Mouse (Mus musculus) spleen, adult 12 weeks (tissue): Measurements from ENCODE around the gene Stac3.
A peak's percentile ranks its signal among the peaks of the same experiment; 100 is the strongest.

ENCODE experiments used
- DNase-seq: peaks from one replicate; pipeline ENCODE4 v3.0.0; 2022; ENCODE audit warnings: low spot score

Gene Stac3

GRCm38 (mm10) chr10:127509051-127509836, 7.8 kb downstream of the Stac3 start:
- DNase-seq: peak; percentile 73

DNA sequence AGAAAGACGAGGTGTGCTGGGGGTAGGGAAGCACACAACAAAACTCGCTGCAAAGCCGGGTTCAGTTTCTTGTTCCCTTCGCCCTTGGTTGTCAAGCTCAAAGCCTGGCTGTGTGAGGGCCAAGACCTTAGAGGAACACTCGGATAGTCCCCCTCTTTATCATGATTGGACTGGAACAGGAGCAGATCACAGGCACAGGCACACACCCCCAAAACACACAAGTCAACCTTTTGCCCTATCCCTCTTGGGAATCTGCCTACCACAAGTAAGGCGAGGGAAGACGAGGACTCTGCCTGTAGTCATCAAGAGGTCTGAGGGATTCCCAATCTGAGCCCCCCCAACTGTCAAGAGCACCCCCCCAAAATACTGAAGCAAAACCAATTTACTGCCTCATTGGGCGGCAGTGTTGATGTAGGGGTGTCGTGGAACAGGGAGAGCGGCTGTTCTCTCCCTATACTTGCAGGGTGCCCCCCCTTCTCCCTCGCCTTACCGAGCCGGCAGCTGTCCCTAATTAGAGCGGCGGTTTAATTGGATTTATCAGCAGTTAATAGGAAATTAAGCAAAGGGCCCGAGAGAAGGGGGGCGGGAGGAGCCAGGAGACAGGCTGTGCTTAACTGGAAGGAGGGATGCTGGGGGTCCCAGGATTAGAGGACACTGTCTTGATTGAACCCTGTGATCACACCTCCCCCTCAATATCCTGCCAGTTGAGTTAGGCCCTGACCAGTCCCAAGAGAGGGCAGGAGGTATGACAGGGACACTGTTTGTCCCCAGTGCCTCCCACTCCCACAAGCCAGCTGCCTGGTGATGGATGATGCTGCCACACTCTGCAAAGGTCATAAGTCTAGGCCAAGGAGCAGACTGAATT, 8.6 kb downstream of the Stac3 start:
- DNase-seq: no peak

DNA sequence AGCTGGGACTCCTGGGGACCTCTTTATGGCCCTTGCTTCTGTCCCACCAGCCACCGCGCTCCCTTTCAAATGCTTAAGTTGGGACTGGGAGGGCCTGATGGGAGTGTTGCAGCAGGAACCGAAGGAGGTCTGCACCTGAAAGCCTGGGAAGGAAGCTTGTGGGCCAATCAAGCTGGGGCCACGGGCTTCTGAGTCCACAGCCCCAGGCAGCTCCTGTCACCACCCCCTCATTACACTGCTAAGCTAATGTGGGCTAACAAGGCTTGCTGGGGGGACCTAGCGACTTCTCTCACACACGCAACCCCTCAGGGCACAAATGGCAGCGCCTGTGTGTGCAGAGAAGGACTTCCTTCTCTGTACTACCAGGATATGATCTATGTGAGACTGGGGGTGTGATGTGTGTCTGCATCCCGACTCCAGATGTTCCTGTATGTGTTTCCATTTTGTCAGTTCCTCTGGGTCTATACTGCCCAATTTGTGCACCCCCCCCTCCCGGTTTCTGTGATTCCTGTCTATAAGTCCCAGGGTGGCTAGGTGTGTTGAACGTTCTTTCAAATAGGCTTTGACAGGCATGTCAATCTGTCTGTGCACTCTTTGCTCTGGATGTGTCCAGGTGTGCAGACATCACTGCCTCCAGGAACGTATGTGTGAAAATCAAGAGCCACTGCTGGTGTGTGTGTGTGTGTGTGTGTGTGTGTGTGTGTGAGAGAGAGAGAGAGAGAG, 9.6 kb downstream of the Stac3 start:
- DNase-seq: no peak

GRCm38 (mm10) chr10:127511634-127512306, 10.3 kb downstream of the Stac3 start:
- no peak for DNase-seq

DNA sequence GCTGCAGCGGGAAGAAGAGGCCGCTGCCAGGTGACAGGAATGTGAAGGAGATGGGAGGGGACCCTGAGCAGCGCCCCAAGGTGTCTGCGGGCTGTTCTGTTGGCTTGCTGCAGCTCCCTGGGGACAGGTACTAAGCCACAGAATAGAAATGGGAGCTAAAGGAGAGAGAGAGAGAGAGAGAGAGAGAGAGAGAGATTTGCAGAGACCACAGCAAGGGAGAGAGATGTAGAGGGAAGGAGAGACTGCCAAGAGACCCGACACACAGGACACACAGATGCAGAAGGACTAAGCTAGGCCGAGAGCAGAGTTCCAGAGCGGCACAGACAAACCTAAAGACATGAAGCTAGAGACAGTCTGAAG, 10.8 kb downstream of the Stac3 start:
- DNase-seq: no peak

- peak; percentile 90 for DNase-seq
These were observed 11.3 kb downstream of the Stac3 start for GRCm38 (mm10) chr10:127512813-127513212.

- DNase-seq: no peak
These were observed 12.1 kb downstream of the Stac3 start for GRCm38 (mm10) chr10:127513501-127514091.

DNA sequence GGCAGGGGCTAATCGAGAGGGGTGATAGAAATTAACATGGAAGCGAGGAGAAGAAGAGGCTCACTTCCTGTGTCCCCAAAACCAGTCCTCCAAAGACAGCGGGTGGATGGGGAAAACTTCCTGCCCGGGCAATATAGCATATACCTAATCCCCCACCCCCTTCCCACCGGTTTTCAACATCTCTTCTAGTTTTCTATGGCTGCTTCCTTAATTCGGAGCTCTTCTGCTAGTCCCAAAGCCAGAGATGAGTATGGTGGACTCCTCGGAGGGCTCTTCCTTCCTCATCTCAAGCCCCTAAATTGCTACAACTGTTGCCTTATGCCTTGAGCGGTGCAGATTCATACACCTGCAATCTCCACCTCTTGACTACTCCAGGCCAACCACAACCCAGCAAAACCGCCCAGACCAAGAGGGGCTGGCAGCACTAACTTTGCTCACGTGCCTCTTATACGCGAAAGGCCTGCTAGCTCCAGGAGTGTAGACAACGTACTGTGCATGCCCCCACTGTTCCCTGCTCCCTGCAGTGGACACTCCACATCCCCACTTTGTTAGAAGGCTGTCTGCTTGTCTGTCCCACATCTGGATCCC, 12.7 kb downstream of the Stac3 start:
- DNase-seq: no peak

- DNase-seq: no peak
These were observed 13.3 kb downstream of the Stac3 start, which contains the start of gene Ndufa4l2 for GRCm38 (mm10) chr10:127514764-127515163. Ndufa4l2 (plus strand) TSS chr10:127514967.

DNA sequence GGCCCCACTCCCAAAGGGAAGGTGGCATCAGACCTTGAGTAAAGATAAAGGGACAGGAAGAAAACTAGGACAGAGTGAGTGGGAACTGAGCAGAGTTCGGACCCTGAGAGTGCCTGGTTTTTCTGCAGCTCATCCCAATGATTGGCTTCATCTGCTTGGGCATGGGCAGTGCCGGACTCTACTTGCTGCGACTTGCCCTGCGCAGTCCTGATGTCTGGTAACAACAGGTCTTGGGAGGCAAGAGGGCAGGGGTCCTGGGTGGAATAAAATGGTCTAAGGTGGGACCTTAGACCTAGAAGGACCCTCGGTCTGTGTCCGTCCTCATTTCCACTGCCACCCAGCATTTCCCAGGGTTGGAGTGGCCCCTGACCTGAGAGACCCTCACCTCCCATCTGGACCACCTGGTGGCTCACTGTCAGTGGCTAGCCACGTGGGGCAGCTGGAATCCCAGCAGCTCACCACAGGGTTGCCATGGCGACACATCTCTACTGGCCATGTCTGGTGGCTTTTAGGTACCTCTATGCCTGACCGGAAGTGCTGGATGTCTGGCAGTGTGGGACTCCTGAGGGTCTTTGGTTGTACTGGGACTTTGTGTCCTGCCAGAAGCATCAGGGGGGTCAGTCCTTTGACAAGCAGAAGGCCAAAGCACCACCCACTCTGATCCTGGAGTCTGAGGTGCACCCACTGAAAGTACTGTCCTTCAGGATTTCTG, 13.9 kb downstream of the Stac3 start:
- no peak for DNase-seq

DNA sequence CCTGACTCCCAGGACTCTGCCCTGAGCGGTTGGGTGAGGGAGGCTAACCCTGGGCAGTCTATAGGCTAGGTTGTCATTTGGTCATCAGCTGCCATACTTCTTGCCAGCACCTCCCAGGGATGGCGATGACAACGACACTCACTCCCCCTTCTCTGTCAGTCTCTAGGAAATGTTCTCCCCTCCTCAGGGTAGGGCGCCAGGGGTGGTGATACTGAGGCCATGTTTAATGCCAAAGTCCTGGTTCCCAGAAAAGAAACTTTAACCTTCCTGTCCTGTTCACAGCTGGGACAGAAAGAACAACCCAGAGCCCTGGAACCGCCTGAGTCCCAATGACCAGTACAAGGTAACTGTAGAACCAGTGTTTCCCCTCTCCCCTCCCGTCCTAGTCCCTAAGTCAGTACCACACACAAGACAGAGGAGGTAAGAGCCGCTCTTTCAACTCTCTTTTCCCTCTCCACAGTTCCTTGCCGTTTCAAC, 14.5 kb downstream of the Stac3 start:
- DNase-seq: no peak

- no peak for DNase-seq
These were observed 15.2 kb downstream of the Stac3 start for GRCm38 (mm10) chr10:127516576-127517260.

GRCm38 (mm10) chr10:127517941-127518340, 16.5 kb downstream of the Stac3 start:
- no peak for DNase-seq

- DNase-seq: no peak
These were observed 17.7 kb downstream of the Stac3 start for GRCm38 (mm10) chr10:127519041-127519701.

- no peak for DNase-seq
These were observed 18.6 kb downstream of the Stac3 start for GRCm38 (mm10) chr10:127519903-127520713.

GRCm38 (mm10) chr10:127520714-127521357, 19.4 kb downstream of the Stac3 start:
- DNase-seq: no peak

- DNase-seq: no peak
These were observed 20.2 kb downstream of the Stac3 start for GRCm38 (mm10) chr10:127521611-127522080.
